Mouse (Mus musculus) limb, embryonic 15.5 days (tissue): ENCODE data around the gene Actr2. TPM values are rescaled to one million over a fixed set of nuclear protein-coding genes. Genes with fewer than 3 reads are reported as not detected.
A peak's percentile ranks its signal among the peaks of the same experiment; 100 is the strongest.
"Not testable (repeated sequence)": the region's sequence is repeated elsewhere in the genome, so short reads cannot be mapped to it uniquely, and the experiment has no call there.

Experiments
- ATAC-seq: fragments of 200-750 bp; cut with Nextera tagmentation; 2 replicates; pipeline ENCODE4 v1.8.0; 2017; ENCODE audit warnings: low read depth, moderate TSS enrichment; ENCODE audit not compliant: insufficient number of reproducible peaks, low FRiP score, low TSS enrichment
- H3K27ac ChIP-seq: fragments of 300-500 bp; sonication (generic); 2 replicates; pipeline ENCODE4 v1.5.1; 2015; ENCODE audit warnings: moderate library complexity, mild to moderate bottlenecking, inconsistent platforms
- H3K27me3 ChIP-seq: fragments of 300-500 bp; sonication (generic); 2 replicates; pipeline ENCODE4 v1.6.1; 2015; ENCODE audit warnings: inconsistent platforms
- H3K36me3 ChIP-seq: fragments of 300-500 bp; sonication (generic); 2 replicates; pipeline ENCODE4 v1.6.1; 2015; ENCODE audit warnings: inconsistent platforms
- H3K4me1 ChIP-seq: fragments of 300-500 bp; sonication (generic); 2 replicates; pipeline ENCODE4 v1.6.1; 2015; ENCODE audit warnings: inconsistent platforms
- H3K4me2 ChIP-seq: fragments of 300-500 bp; sonication (generic); 2 replicates; pipeline ENCODE4 v1.6.1; 2015; ENCODE audit warnings: mild to moderate bottlenecking, inconsistent platforms
- H3K4me3 ChIP-seq: fragments of 300-500 bp; sonication (generic); 2 replicates; pipeline ENCODE4 v1.5.1; 2015; ENCODE audit warnings: mild to moderate bottlenecking, inconsistent platforms
- H3K9ac ChIP-seq: fragments of 300-500 bp; sonication (generic); 2 replicates; pipeline ENCODE4 v1.6.1; 2015; ENCODE audit warnings: inconsistent platforms
- H3K9me3 ChIP-seq: fragments of 300-500 bp; sonication (generic); 2 replicates; pipeline ENCODE4 v1.6.1; 2016; ENCODE audit warnings: inconsistent platforms
- WGBS: fragments of 180-500 bp; shearing (Covaris S2); methylation state at CpG from one replicate; pipeline ENCODE4 v1.1.7; 2015; 5-methylcytosine and 5-hydroxymethylcytosine counted together
- polyA plus RNA-seq: library from polyadenylated mRNA; unstranded; fragments of >200 nt; fragmentation: Nextera tagmentation; extraction: Ambion mirVana; gene quantifications from 2 replicates; pipeline ENCODE4 v1.2.1, GENCODE M21; 2015

Gene Actr2
- polyA plus RNA-seq, 1 experiment from 2014 or later, result 134 TPM

DNA sequence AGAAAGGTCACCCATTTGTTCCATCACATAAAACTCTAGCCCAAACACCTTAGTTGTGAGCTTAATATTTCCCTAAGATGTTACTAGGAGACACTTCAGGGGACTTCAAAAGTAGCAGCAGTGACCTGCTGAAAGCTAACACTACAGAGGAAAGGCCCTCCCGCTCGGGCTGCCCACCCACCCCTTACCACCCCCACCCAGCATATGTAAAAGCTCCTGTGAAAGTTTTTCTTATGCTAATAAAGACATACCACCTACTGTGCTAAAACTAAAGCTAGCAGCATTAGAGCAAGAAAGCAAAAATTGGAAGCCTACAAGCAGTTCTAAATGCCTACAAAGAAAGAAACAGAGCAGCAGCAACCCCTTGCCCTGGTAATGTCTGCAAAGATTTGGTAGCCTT, 48.6 kb downstream of the Actr2 start:
- H3K27ac ChIP-seq, H3K4me1 ChIP-seq, H3K9ac ChIP-seq, H3K27me3 ChIP-seq, ATAC-seq, H3K4me3 ChIP-seq, H3K4me2 ChIP-seq, H3K9me3 ChIP-seq: not testable (repeated sequence)
- WGBS, result 52% methylated on average over 2 of the region's 2 CpGs
- peaks cover 42% of the 10 kb centered on the region for H3K36me3 ChIP-seq

DNA sequence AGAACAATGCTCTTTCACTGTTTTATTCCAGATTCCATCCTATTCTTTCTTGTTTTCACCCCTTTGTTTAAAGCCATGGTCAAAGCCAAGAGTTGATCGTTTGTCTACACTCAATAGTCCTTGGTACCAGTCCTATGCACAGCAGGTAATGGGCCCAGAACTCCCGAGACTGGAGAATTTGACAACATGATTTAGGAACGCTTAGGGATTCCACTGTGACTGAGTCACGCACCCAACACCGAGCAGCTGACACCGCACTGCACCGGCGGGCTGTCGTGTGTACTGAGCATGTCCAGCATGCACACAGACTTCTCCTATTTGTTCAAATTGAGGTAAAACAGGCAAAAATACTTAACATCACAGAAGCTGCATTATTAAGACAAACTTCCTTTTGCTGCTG, 49.9 kb downstream of the Actr2 start:
- WGBS, result 87% methylated on average over 9 of the region's 9 CpGs
- not testable (repeated sequence) for H3K9ac ChIP-seq, H3K4me3 ChIP-seq, H3K27me3 ChIP-seq, H3K27ac ChIP-seq, H3K9me3 ChIP-seq, H3K4me2 ChIP-seq, ATAC-seq, H3K4me1 ChIP-seq
- H3K36me3 ChIP-seq, result peaks cover 50% of the 10 kb centered on the region

DNA sequence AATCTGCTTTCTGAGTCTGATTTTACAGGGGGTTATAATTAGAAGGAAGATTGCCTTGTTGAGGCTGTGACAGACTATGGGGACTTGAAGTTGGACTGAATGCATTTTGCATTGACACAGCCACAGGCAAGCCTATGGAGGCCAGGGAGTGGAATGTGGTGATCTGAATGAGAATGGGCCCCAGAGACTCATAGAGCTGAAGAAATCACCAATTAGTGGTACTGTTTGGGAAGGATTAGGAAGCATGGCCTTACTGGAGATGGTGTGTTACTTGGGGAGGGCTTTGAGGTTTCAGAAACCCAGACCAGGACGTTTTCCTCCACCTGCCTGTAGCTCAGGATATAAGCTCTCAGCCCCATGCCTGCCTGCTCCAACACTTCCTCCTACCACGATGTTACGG, 53.0 kb downstream of the Actr2 start:
- Histone ChIP-seq H3K36me3 (peaks cover 49% of the 10 kb centered on the region), H3K27ac (no peak overlapping the region)
- no peak for ATAC-seq

DNA sequence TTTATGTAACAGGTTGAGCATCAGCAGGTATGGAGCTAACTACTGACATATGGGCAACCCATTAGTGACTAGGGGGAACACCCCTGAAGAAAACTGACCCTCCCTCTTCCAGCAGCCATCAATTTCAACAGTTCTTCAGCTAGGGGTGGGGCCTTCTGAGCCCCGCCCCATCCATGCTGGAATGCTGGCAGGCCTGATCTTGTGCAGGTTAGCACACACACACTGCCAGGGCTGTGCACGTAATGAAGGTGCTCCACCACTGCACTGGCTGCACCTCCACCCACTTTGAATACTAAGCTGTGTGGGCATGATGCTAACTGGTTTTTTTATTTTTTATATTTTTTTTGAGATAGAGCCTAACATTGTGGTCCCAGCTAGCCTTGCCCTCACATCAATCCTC, 55.3 kb downstream of the Actr2 start:
- no peak overlapping the region for H3K4me3 ChIP-seq
- peaks cover 41% of the 10 kb centered on the region for H3K36me3 ChIP-seq
- no peaks in the 10 kb centered on the region for H3K4me1 ChIP-seq
- H3K27ac ChIP-seq, result no peak overlapping the region
- WGBS, result 74% methylated on average over 2 of the region's 2 CpGs
- no peak overlapping the region for H3K9ac ChIP-seq
- H3K9me3 ChIP-seq, result no peaks in the 10 kb centered on the region; the same call in 1 of the 2 replicates
- H3K27me3 ChIP-seq, result no peaks in the 10 kb centered on the region
- no peak overlapping the region for H3K4me2 ChIP-seq
- no peak for ATAC-seq

More for the DNA sequence above, 53.0 kb downstream of the Actr2 start:
- Histone ChIP-seq H3K27me3 (no peaks in the 10 kb centered on the region), H3K4me1 (no peaks in the 10 kb centered on the region), H3K4me2 (no peak overlapping the region), H3K4me3 (no peak overlapping the region), H3K9ac (no peak overlapping the region), H3K9me3 (no peaks in the 10 kb centered on the region; the same call in 1 of the 2 replicates)
- WGBS, result 88% methylated on average over 3 of the region's 3 CpGs

DNA sequence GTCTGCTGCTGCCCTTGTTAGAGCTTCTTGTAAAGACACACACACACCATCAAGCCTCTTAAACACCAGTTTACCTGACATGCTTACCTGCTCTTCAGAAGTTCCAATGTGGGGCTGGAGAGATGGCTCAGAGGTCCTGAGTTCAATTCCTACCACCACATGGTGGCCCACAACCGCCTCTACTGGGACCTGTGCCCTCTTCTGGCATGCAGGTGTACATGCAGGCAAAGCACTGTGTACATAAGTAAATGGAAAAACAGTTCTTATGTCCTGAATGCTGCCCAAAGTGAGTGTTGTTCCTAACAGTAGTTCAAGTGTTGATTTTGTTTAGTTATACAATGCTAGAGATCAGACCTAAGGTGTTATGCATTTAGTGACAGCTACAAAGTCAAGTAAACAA, 56.5 kb downstream of the Actr2 start:
- no peak overlapping the region for H3K4me2 ChIP-seq
- peaks cover 37% of the 10 kb centered on the region for H3K36me3 ChIP-seq
- no peaks in the 10 kb centered on the region; the same call in 1 of the 2 replicates for H3K9me3 ChIP-seq
- H3K9ac ChIP-seq, result no peak overlapping the region
- H3K27ac ChIP-seq, result no peak overlapping the region
- WGBS, result 88% methylated on average over 1 of the region's 1 CpGs
- no peaks in the 10 kb centered on the region for H3K27me3 ChIP-seq
- no peaks in the 10 kb centered on the region for H3K4me1 ChIP-seq
- no peak for ATAC-seq
- no peak overlapping the region for H3K4me3 ChIP-seq

DNA sequence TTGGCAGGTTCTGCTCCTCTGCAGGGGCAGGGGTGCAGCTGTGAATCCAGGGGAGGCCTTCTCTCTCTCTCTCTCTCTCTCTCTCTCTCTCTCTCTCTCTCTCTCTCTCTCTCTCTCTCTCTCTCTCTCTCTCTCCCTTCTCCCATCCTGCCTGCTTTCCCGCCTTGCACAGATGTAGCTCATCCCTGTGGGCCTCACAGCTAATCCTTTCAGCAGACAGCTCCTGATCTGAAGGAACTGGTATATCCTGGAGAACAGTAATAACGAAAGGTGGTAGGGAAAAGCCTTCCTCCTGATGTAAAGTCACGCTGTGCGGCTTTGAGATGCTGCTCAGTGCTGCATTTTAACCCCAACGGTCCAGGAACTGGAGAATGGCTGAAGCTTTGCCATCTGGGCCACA, 58.1 kb downstream of the Actr2 start:
- Histone ChIP-seq H3K9ac (no peak overlapping the region), H3K4me1 (no peaks in the 10 kb centered on the region), H3K27ac (no peak overlapping the region), H3K4me2 (no peak overlapping the region), H3K9me3 (no peaks in the 10 kb centered on the region; the same call in 1 of the 2 replicates), H3K4me3 (no peak overlapping the region), H3K27me3 (no peaks in the 10 kb centered on the region), H3K36me3 (peaks cover 25% of the 10 kb centered on the region)
- no peak for ATAC-seq
- WGBS, result 27% methylated on average over 5 of the region's 5 CpGs

DNA sequence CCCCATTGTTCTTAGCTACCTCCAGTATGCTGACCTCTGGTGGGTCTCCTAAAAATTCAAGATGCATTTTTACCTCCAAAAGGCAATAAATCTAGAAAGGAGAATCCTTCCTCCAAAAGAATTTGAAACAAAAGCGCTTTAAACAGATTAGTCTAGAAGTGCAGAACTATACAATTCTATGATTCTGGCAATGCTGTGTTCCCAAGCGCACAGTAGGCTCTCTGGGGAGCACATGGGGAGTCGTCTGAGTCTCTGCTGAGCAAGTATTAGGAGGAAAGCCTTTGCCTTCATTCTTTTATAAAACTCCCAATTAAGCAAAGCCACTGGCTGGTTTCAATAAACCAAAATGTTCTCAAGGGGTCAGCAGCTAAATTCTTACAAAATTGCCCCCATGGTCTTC, 58.8 kb downstream of the Actr2 start:
- Histone ChIP-seq H3K36me3 (peaks cover 18% of the 10 kb centered on the region), H3K4me3 (no peak overlapping the region), H3K4me1 (no peaks in the 10 kb centered on the region), H3K27me3 (no peaks in the 10 kb centered on the region), H3K27ac (no peak overlapping the region), H3K9me3 (no peaks in the 10 kb centered on the region; the same call in 1 of the 2 replicates), H3K4me2 (no peak overlapping the region), H3K9ac (no peak overlapping the region)
- 56% methylated on average over 3 of the region's 3 CpGs for WGBS
- no peak for ATAC-seq

DNA sequence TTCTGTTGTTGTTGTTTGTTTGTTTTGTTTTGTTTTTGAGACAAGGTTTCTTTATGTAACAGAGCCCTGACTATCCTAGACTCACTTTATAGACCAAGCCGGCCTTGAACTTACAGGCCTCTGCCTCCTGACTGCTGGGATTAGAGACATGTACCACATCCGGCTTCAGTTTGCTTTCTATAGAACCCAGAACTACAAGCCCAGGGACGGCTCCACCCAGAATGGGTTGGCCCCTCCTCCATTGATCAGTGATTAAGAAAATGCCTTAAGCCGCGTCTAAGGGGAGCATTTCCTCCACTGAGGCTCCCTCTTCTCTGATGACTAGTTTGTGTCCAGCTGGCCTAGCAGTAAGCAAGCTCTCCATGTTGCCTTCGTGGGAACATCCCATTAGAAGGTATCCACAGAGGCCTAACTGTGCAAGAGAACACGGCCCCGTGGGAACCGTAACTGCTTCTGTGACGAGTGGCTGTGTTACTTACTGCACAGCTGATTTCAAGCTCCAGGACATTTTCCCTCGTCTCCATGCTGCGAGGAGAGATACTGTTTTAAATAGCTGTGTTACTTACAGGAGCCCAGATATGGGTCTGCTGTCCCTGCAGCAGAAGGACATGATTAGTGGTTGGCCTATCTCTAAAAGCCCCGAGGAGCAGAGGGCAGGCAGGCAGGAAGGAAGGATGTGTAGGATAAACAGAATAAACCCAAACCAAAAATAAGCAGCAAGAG, 59.7 kb downstream of the Actr2 start:
- Histone ChIP-seq H3K9me3 (no peaks in the 10 kb centered on the region; the same call in 1 of the 2 replicates), H3K4me2 (no peak overlapping the region), H3K27me3 (no peaks in the 10 kb centered on the region), H3K36me3 (peaks cover 13% of the 10 kb centered on the region), H3K4me3 (no peak overlapping the region), H3K9ac (no peak overlapping the region), H3K4me1 (no peaks in the 10 kb centered on the region), H3K27ac (no peak overlapping the region; the same call in 1 of the 2 replicates)
- WGBS, result 54% methylated on average over 13 of the region's 13 CpGs
- no peak for ATAC-seq

DNA sequence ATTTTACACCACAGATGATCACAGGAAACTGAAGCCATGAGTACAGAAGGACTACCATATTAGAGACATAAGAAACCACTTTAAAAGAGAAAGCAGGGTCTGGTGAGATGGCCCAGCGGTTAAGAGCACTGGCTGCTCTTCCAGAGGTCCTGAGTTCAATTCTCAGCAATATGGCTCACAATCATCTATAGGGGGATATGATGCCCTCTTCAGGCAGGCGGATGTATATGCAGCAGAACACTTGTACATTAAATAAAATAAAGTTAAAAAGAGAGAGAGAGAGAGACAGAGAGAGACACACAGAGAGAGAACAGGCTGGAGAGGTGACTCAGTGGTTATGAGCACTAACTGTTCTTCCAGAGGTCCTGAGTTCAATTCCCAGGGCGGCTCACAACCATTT, 67.1 kb downstream of the Actr2 start:
- Histone ChIP-seq H3K36me3 (no peaks in the 10 kb centered on the region), H3K9me3 (no peaks in the 10 kb centered on the region), H3K4me2 (no peak overlapping the region), H3K4me1 (peaks cover 24% of the 10 kb centered on the region), H3K9ac (no peak overlapping the region), H3K4me3 (no peak overlapping the region), H3K27me3 (no peaks in the 10 kb centered on the region), H3K27ac (no peak overlapping the region)
- ATAC-seq, result no peak
- WGBS, result 82% methylated on average over 3 of the region's 3 CpGs

DNA sequence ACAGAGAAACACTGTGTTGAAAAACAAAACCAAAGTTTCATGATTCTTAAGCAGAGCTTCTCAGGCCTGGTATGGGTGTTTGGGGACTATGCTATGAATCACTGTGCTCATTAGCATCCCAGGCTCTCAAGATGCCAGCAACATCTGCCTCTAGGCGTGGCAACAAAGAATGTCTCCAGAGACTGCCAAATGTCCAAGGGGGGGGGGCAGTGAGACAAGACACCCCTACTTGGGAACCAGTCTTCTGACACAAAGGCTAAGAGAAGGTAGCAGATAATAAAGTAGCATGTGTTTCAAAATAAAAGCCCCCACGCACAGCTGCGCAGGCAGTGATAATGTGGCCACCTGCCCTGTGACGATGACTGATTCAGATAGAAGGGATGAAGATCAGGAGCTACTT, 69.5 kb downstream of the Actr2 start:
- no peak overlapping the region for H3K4me2 ChIP-seq
- 70% methylated on average over 4 of the region's 4 CpGs for WGBS
- peak overlapping the region; percentile 17; the same call in 1 of the 2 replicates for H3K27ac ChIP-seq
- H3K9me3 ChIP-seq, result no peaks in the 10 kb centered on the region
- no peaks in the 10 kb centered on the region for H3K36me3 ChIP-seq
- no peak for ATAC-seq
- H3K4me3 ChIP-seq, result no peak overlapping the region
- no peaks in the 10 kb centered on the region for H3K27me3 ChIP-seq
- H3K4me1 ChIP-seq, result peaks cover 34% of the 10 kb centered on the region
- no peak overlapping the region for H3K9ac ChIP-seq

DNA sequence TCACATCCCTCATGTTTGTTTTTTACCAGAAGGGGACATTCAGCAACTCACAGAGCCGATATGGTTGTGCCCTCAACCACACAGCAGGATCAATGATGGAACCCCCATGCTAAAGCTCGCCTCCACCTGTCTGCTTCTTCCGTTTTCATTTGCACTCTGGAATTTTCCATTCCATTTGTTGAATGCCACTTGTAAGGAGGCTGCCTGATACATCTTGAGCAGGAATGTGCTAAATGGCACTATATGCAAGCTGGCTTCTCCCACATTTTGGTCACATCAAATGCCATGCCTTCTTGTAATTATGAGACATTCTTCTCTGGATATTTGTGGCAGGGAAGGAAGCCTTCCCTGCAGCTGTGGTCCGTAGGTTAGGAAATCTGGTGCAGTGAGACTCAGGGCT, 70.6 kb downstream of the Actr2 start:
- H3K4me1 ChIP-seq, result peaks cover 34% of the 10 kb centered on the region
- 35% methylated on average over 4 of the region's 4 CpGs for WGBS
- no peaks in the 10 kb centered on the region for H3K9me3 ChIP-seq
- H3K4me3 ChIP-seq, result no peak overlapping the region
- no peaks in the 10 kb centered on the region for H3K36me3 ChIP-seq
- ATAC-seq, result no peak
- H3K4me2 ChIP-seq, result no peak overlapping the region
- no peaks in the 10 kb centered on the region for H3K27me3 ChIP-seq
- no peak overlapping the region for H3K9ac ChIP-seq
- 0 out of 2 replicates have a peak overlapping the region, but pooled peaks have one; percentile 43 for H3K27ac ChIP-seq

DNA sequence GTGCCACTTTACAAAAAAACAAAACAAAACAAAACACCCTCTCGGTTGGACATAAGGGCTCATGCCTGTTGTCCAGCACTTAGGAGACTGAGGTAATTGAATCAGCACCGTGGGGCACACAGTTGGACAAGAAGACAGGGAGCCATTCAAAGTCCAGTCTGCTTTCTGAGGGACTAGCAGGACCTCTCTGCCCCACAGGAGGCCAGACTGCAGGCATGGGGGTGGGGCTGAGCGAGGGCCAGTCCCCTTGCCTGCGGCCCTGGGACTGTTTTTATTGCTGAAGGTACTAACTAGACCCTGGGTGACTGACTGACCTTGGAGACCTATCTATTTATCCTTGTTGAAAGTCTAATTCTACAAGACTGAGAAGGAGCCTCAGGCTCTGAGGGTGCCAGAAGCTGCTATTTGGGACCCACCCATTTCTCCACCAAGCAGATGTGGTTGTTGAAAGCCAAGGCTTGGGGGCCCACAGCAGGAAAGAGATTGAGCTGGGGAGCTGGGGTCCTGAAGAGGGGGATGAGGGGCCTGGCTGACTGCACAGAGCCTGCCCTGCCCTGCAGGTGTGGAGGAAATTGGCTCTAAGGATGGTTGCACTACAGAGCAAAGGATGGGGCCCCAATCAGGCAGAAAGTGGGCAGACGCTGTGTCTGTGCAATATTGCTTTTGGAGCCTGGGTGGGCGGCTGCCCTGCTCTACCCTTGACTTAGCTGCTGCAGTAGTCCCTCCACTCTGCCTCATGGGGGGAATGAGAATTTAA, 71.4 kb downstream of the Actr2 start:
- no peak overlapping the region for H3K4me3 ChIP-seq
- WGBS, result 18% methylated on average over 6 of the region's 6 CpGs
- peak overlapping the region; percentile 43 for H3K27ac ChIP-seq
- no peak overlapping the region for H3K4me2 ChIP-seq
- no peaks in the 10 kb centered on the region for H3K9me3 ChIP-seq
- no peak; the same call in 1 of the 2 replicates for ATAC-seq
- H3K27me3 ChIP-seq, result no peaks in the 10 kb centered on the region
- no peaks in the 10 kb centered on the region for H3K36me3 ChIP-seq
- H3K9ac ChIP-seq, result no peak overlapping the region
- H3K4me1 ChIP-seq, result peaks cover 34% of the 10 kb centered on the region
